Mouse (Mus musculus) intestine, embryonic 14.5 days (tissue): ENCODE data around the gene Efemp1. TPM values are rescaled to one million over a fixed set of nuclear protein-coding genes. Genes with fewer than 3 reads are reported as not detected.
A peak's percentile ranks its signal among the peaks of the same experiment; 100 is the strongest.

ENCODE experiments used
- ATAC-seq: fragments of 200-750 bp; cut with Nextera tagmentation; replicated peaks from 2 replicates; pipeline ENCODE4 v1.8.0; 2017; ENCODE audit warnings: low read depth, moderate number of reproducible peaks, moderate TSS enrichment, moderate library complexity; ENCODE audit not compliant: low FRiP score, low TSS enrichment
- DNase-seq: peaks from one replicate; pipeline ENCODE4 v3.0.0-alpha.2; 2018; ENCODE audit warnings: low spot score
- H3K27ac ChIP-seq: fragments of 300-500 bp; sonication (generic); 2 replicates; pipeline ENCODE4 v1.5.1; 2014; ENCODE audit warnings: low read depth, mild to moderate bottlenecking, control low read depth
- H3K27me3 ChIP-seq: fragments of 300-500 bp; sonication (generic); replicated peaks from 2 replicates; pipeline ENCODE4 v1.6.1; 2014; ENCODE audit warnings: low read length, control low read depth; ENCODE audit not compliant: control insufficient read depth, insufficient read depth
- H3K36me3 ChIP-seq: fragments of 300-500 bp; sonication (generic); 2 replicates; pipeline ENCODE4 v1.6.1; 2014; ENCODE audit warnings: low read length, control low read depth; ENCODE audit not compliant: control insufficient read depth, insufficient read depth
- H3K4me1 ChIP-seq: fragments of 300-500 bp; sonication (generic); replicated peaks from 2 replicates; pipeline ENCODE4 v1.6.1; 2014; ENCODE audit warnings: low read length, control low read depth, mixed read lengths; ENCODE audit not compliant: control insufficient read depth, insufficient read depth
- H3K4me2 ChIP-seq: fragments of 300-500 bp; sonication (generic); 2 replicates; pipeline ENCODE4 v1.6.1; 2014; ENCODE audit warnings: low read length
- H3K4me3 ChIP-seq: fragments of 300-500 bp; sonication (generic); 2 replicates; pipeline ENCODE4 v1.5.1; 2014; ENCODE audit warnings: low read depth, low read length, control low read depth, mixed read lengths
- H3K9ac ChIP-seq: fragments of 300-500 bp; sonication (generic); 2 replicates; pipeline ENCODE4 v1.6.1; 2014; ENCODE audit warnings: mild to moderate bottlenecking, low read length
- H3K9me3 ChIP-seq: fragments of 300-500 bp; sonication (generic); 2 replicates; pipeline ENCODE4 v1.6.1; 2016; ENCODE audit warnings: low read length, control low read depth; ENCODE audit not compliant: control insufficient read depth
- WGBS: fragments of 180-500 bp; shearing (Covaris S2); extraction: QIAGEN DNeasy Blood & Tissue Kit; methylation state at CpG from one replicate; pipeline ENCODE4 v1.1.7; 2014; 5-methylcytosine and 5-hydroxymethylcytosine counted together
- polyA plus RNA-seq: library from polyadenylated mRNA; unstranded; fragments of >200 nt; fragmentation: Nextera tagmentation; extraction: Ambion mirVana; gene quantifications from 2 replicates; pipeline ENCODE4 v1.2.1, GENCODE M21; 2014

Efemp1 gene
- polyA plus RNA-seq, result 18.4 and 19.0 TPM in 2 replicates

GRCm38 (mm10) chr11:28853102-28853800, at the start of gene Efemp1:
Gene Efemp1 (plus strand): TSS chr11:28853204.
- Histone ChIP-seq H3K27me3 (peaks cover 22% of the 10 kb centered on the region; the same call in 1 of the 2 replicates), H3K4me3 (peak within 1 kb of the TSS; percentile 48), H3K36me3 (no peaks in the 10 kb centered on the region), H3K4me1 (peaks cover 5% of the 10 kb centered on the region; the same call in 1 of the 2 replicates), H3K9me3 (no peaks in the 10 kb centered on the region), H3K9ac (peak within 1 kb of the TSS; percentile 39; the same call in 1 of the 2 replicates), H3K27ac (no peak within 1 kb of the TSS), H3K4me2 (peak within 1 kb of the TSS; percentile 87)
- ATAC-seq (peak; percentile 90), DNase-seq (peak; percentile 67)
- under 1% methylated on average over 30 of the region's 30 CpGs for WGBS

- Histone ChIP-seq H3K36me3 (no peaks in the 10 kb centered on the region), H3K4me3 (no peak overlapping the region), H3K27me3 (no peaks in the 10 kb centered on the region), H3K4me2 (no peak overlapping the region), H3K9ac (no peak overlapping the region), H3K4me1 (no peaks in the 10 kb centered on the region), H3K27ac (no peak overlapping the region), H3K9me3 (no peaks in the 10 kb centered on the region)
- WGBS, result 67% methylated on average over 3 of the region's 3 CpGs
- DNase-seq (no peak), ATAC-seq (no peak)
Measured at GRCm38 (mm10) chr11:28808685-28809084, 44.3 kb upstream of the Efemp1 start.

GRCm38 (mm10) chr11:28811874-28812273, 41.1 kb upstream of the Efemp1 start:
- no peaks in the 10 kb centered on the region for H3K9me3 ChIP-seq
- H3K4me1 ChIP-seq, result no peaks in the 10 kb centered on the region
- ATAC-seq (no peak), DNase-seq (no peak)
- H3K4me3 ChIP-seq, result no peak overlapping the region
- H3K27ac ChIP-seq, result no peak overlapping the region
- no peaks in the 10 kb centered on the region for H3K36me3 ChIP-seq
- H3K27me3 ChIP-seq, result no peaks in the 10 kb centered on the region
- no peak overlapping the region for H3K9ac ChIP-seq
- 86% methylated on average over 2 of the region's 2 CpGs for WGBS
- H3K4me2 ChIP-seq, result no peak overlapping the region

- ATAC-seq (peak; percentile 72), DNase-seq (no peak)
- H3K4me1 ChIP-seq, result no peaks in the 10 kb centered on the region
- H3K9ac ChIP-seq, result no peak overlapping the region
- H3K9me3 ChIP-seq, result no peaks in the 10 kb centered on the region
- no peak overlapping the region for H3K4me3 ChIP-seq
- no peak overlapping the region for H3K27ac ChIP-seq
- 46% methylated on average over 2 of the region's 2 CpGs for WGBS
- no peaks in the 10 kb centered on the region for H3K27me3 ChIP-seq
- H3K36me3 ChIP-seq, result no peaks in the 10 kb centered on the region
- H3K4me2 ChIP-seq, result no peak overlapping the region
Measured at GRCm38 (mm10) chr11:28812564-28812963, 40.4 kb upstream of the Efemp1 start.

GRCm38 (mm10) chr11:28817405-28817804, 35.6 kb upstream of the Efemp1 start:
- no peaks in the 10 kb centered on the region for H3K4me1 ChIP-seq
- H3K27me3 ChIP-seq, result no peaks in the 10 kb centered on the region
- no peak overlapping the region for H3K9ac ChIP-seq
- H3K4me2 ChIP-seq, result no peak overlapping the region
- no peaks in the 10 kb centered on the region for H3K36me3 ChIP-seq
- ATAC-seq, result no peak
- no peaks in the 10 kb centered on the region for H3K9me3 ChIP-seq
- no peak overlapping the region for H3K4me3 ChIP-seq
- no peak overlapping the region for H3K27ac ChIP-seq
- 78% methylated on average over 4 of the region's 4 CpGs for WGBS
- no peak for DNase-seq

GRCm38 (mm10) chr11:28826950-28827349, 26.1 kb upstream of the Efemp1 start:
- 79% methylated on average over 2 of the region's 2 CpGs for WGBS
- H3K36me3 ChIP-seq, result no peaks in the 10 kb centered on the region

GRCm38 (mm10) chr11:28833809-28834208, 19.2 kb upstream of the Efemp1 start:
- DNase-seq (no peak), ATAC-seq (no peak)
- WGBS, result 42% methylated on average over 3 of the region's 3 CpGs
- H3K36me3 ChIP-seq, result no peaks in the 10 kb centered on the region
- H3K4me3 ChIP-seq, result no peak overlapping the region
- no peak overlapping the region for H3K4me2 ChIP-seq
- H3K9ac ChIP-seq, result no peak overlapping the region
- H3K27me3 ChIP-seq, result no peaks in the 10 kb centered on the region
- H3K9me3 ChIP-seq, result no peaks in the 10 kb centered on the region
- H3K27ac ChIP-seq, result no peak overlapping the region
- no peaks in the 10 kb centered on the region for H3K4me1 ChIP-seq

More at GRCm38 (mm10) chr11:28826950-28827349, 26.1 kb upstream of the Efemp1 start:
- H3K27me3 ChIP-seq, result no peaks in the 10 kb centered on the region
- H3K27ac ChIP-seq, result no peak overlapping the region
- no peak overlapping the region for H3K4me3 ChIP-seq
- no peak overlapping the region for H3K4me2 ChIP-seq
- no peak for ATAC-seq
- no peaks in the 10 kb centered on the region for H3K9me3 ChIP-seq
- no peak for DNase-seq
- no peaks in the 10 kb centered on the region for H3K4me1 ChIP-seq
- H3K9ac ChIP-seq, result no peak overlapping the region

GRCm38 (mm10) chr11:28835141-28835540, 17.9 kb upstream of the Efemp1 start:
- Histone ChIP-seq H3K4me3 (no peak overlapping the region), H3K27me3 (no peaks in the 10 kb centered on the region), H3K27ac (no peak overlapping the region), H3K4me2 (no peak overlapping the region), H3K4me1 (no peaks in the 10 kb centered on the region), H3K36me3 (no peaks in the 10 kb centered on the region), H3K9me3 (no peaks in the 10 kb centered on the region), H3K9ac (no peak overlapping the region)
- DNase-seq (no peak), ATAC-seq (no peak)

GRCm38 (mm10) chr11:28849841-28850240, 3.2 kb upstream of the Efemp1 start:
- H3K36me3 ChIP-seq, result no peaks in the 10 kb centered on the region
- H3K4me1 ChIP-seq, result peaks cover 5% of the 10 kb centered on the region; the same call in 1 of the 2 replicates
- ATAC-seq (no peak), DNase-seq (no peak)
- peaks cover 22% of the 10 kb centered on the region; the same call in 1 of the 2 replicates for H3K27me3 ChIP-seq
- H3K4me3 ChIP-seq, result no peak overlapping the region
- no peak overlapping the region for H3K4me2 ChIP-seq
- H3K9ac ChIP-seq, result no peak overlapping the region
- H3K27ac ChIP-seq, result no peak overlapping the region
- no peaks in the 10 kb centered on the region for H3K9me3 ChIP-seq
